Mouse (Mus musculus) midbrain, postnatal 0 days (tissue): ENCODE results near the gene Ccdc155. TPM values are rescaled to one million over a fixed set of nuclear protein-coding genes. Genes with fewer than 3 reads are reported as not detected.

Experiments
- ATAC-seq: fragments of 200-750 bp; cut with Nextera tagmentation; 2 replicates; pipeline ENCODE4 v1.8.0; 2017; ENCODE audit warnings: moderate number of reproducible peaks, mild to moderate bottlenecking, moderate TSS enrichment, moderate library complexity; ENCODE audit not compliant: low FRiP score
- DNase-seq: peaks from one replicate; pipeline ENCODE4 v3.0.0-alpha.2; 2015; ENCODE audit warnings: low spot score
- H3K27ac ChIP-seq: fragments of 300-500 bp; sonication (generic); 2 replicates; pipeline ENCODE4 v1.5.1; 2014; ENCODE audit warnings: low read depth, mild to moderate bottlenecking, low read length, mixed read lengths
- H3K27me3 ChIP-seq: fragments of 300-500 bp; sonication (generic); 2 replicates; pipeline ENCODE4 v1.6.1; 2014; ENCODE audit warnings: low read length, control low read depth, mixed read lengths; ENCODE audit not compliant: insufficient read depth
- H3K36me3 ChIP-seq: fragments of 300-500 bp; sonication (generic); 2 replicates; pipeline ENCODE4 v1.6.1; 2014; ENCODE audit warnings: low read length, control low read depth, mixed read lengths; ENCODE audit not compliant: insufficient read depth
- H3K4me1 ChIP-seq: fragments of 300-500 bp; sonication (generic); 2 replicates; pipeline ENCODE4 v1.6.1; 2014; ENCODE audit warnings: mild to moderate bottlenecking, control low read depth, antibody characterized with exemption, low read length, mixed read lengths; ENCODE audit not compliant: insufficient read depth
- H3K4me2 ChIP-seq: fragments of 300-500 bp; sonication (generic); 2 replicates; pipeline ENCODE4 v1.6.1; 2014; ENCODE audit warnings: low read depth, mild to moderate bottlenecking, low read length, mixed read lengths; ENCODE audit not compliant: poor library complexity, severe bottlenecking
- H3K4me3 ChIP-seq: fragments of 300-500 bp; sonication (generic); 2 replicates; pipeline ENCODE4 v1.5.1; 2014; ENCODE audit warnings: low read depth, mild to moderate bottlenecking, low read length, moderate library complexity
- H3K9ac ChIP-seq: fragments of 300-500 bp; sonication (generic); replicated peaks from 2 replicates; pipeline ENCODE4 v1.6.1; 2014; ENCODE audit warnings: mild to moderate bottlenecking, low read length, moderate library complexity, mixed read lengths; ENCODE audit not compliant: poor library complexity, severe bottlenecking
- H3K9me3 ChIP-seq: fragments of 300-500 bp; sonication (generic); 2 replicates; pipeline ENCODE4 v1.6.1; 2016; ENCODE audit warnings: low read length, control low read depth
- CTCF ChIP-seq: IDR thresholded peaks from 2 replicates; pipeline ENCODE4 v1.5.1; 2016; ENCODE audit warnings: antibody characterized with exemption, mild to moderate bottlenecking
- WGBS: fragments of 180-500 bp; shearing (Covaris S2); extraction: QIAGEN DNeasy Blood & Tissue Kit; methylation state at CpG from one replicate; pipeline ENCODE4 v1.1.7; 2014; 5-methylcytosine and 5-hydroxymethylcytosine counted together
- polyA plus RNA-seq: library from polyadenylated mRNA; unstranded; fragments of >200 nt; fragmentation: Nextera tagmentation; extraction: Ambion mirVana; gene quantifications from 2 replicates; pipeline ENCODE4 v1.2.1, GENCODE M21; 2015
- total RNA-seq: library from RNA; depleted of rRNA; stranded (reverse); fragments of >200 nt; gene quantifications from 2 replicates; pipeline ENCODE4 v1.2.3, GENCODE M21; 2014

Ccdc155 gene
- total and polyA plus RNA-seq, 2 experiments from 2014 or later, result 0.32 to 0.38 TPM

- H3K27me3 ChIP-seq, result peaks cover 58% of the 10 kb centered on the region
- H3K9me3 ChIP-seq, result no peaks in the 10 kb centered on the region
- no peak for ATAC-seq
- H3K4me1 ChIP-seq, result peaks cover 7% of the 10 kb centered on the region; the same call in 1 of the 2 replicates
- no peaks in the 10 kb centered on the region for H3K36me3 ChIP-seq
- no peak overlapping the region for H3K27ac ChIP-seq
- no peak for TF ChIP-seq CTCF
- DNase-seq, result no peak
- H3K4me3 ChIP-seq, result 0 out of 2 replicates have a peak overlapping the region, but pooled peaks have one; percentile 17
- H3K9ac ChIP-seq, result no peak overlapping the region
- peak overlapping the region; percentile 9; the same call in 1 of the 2 replicates for H3K4me2 ChIP-seq
- WGBS, result 4% methylated on average over 19 of the region's 19 CpGs
Measured at GRCm38 (mm10) chr7:45167761-45168445, 36.8 kb downstream of the Ccdc155 start.

GRCm38 (mm10) chr7:45166950-45167401, 37.7 kb downstream of the Ccdc155 start:
- H3K4me3 ChIP-seq, result no peak overlapping the region
- WGBS, result 14% methylated on average over 10 of the region's 10 CpGs
- no peak for TF ChIP-seq CTCF
- H3K4me2 ChIP-seq, result no peak overlapping the region
- H3K36me3 ChIP-seq, result no peaks in the 10 kb centered on the region
- H3K27ac ChIP-seq, result no peak overlapping the region
- H3K27me3 ChIP-seq, result peaks cover 58% of the 10 kb centered on the region
- no peak for ATAC-seq
- H3K9ac ChIP-seq, result no peak overlapping the region
- H3K9me3 ChIP-seq, result no peaks in the 10 kb centered on the region
- H3K4me1 ChIP-seq, result peaks cover 12% of the 10 kb centered on the region; the same call in 1 of the 2 replicates
- no peak for DNase-seq

- TF ChIP-seq CTCF, result no peak
- 44% methylated on average over 11 of the region's 11 CpGs for WGBS
- Histone ChIP-seq H3K4me2 (no peak overlapping the region), H3K27ac (no peak overlapping the region), H3K9ac (no peak overlapping the region), H3K9me3 (no peaks in the 10 kb centered on the region), H3K36me3 (no peaks in the 10 kb centered on the region), H3K27me3 (peaks cover 58% of the 10 kb centered on the region), H3K4me3 (no peak overlapping the region), H3K4me1 (peaks cover 12% of the 10 kb centered on the region; the same call in 1 of the 2 replicates)
- ATAC-seq (no peak), DNase-seq (no peak)
Measured at GRCm38 (mm10) chr7:45165701-45166100, 39.0 kb downstream of the Ccdc155 start.

GRCm38 (mm10) chr7:45164833-45165232, 39.9 kb downstream of the Ccdc155 start:
- no peak for DNase-seq
- H3K4me2 ChIP-seq, result no peak overlapping the region
- no peak overlapping the region for H3K4me3 ChIP-seq
- no peaks in the 10 kb centered on the region for H3K9me3 ChIP-seq
- H3K27me3 ChIP-seq, result peaks cover 58% of the 10 kb centered on the region
- peaks cover 12% of the 10 kb centered on the region; the same call in 1 of the 2 replicates for H3K4me1 ChIP-seq
- ATAC-seq, result no peak
- TF ChIP-seq CTCF, result no peak
- no peak overlapping the region for H3K27ac ChIP-seq
- WGBS, result 71% methylated on average over 5 of the region's 5 CpGs
- H3K9ac ChIP-seq, result no peak overlapping the region
- peaks cover 6% of the 10 kb centered on the region for H3K36me3 ChIP-seq

GRCm38 (mm10) chr7:45163735-45164490, 40.8 kb downstream of the Ccdc155 start, which contains the start of gene Slc17a7:
TSS of gene Slc17a7 (plus strand) at chr7:45163949.
- no peak for TF ChIP-seq CTCF
- DNase-seq, result no peak
- 2% methylated on average over 21 of the region's 41 CpGs for WGBS

More at GRCm38 (mm10) chr7:45163735-45164490, 40.8 kb downstream of the Ccdc155 start, which contains the start of gene Slc17a7:
- Histone ChIP-seq H3K27me3 (peaks cover 49% of the 10 kb centered on the region), H3K27ac (no peak within 1 kb of the TSS), H3K36me3 (peaks cover 13% of the 10 kb centered on the region), H3K4me1 (peaks cover 12% of the 10 kb centered on the region; the same call in 1 of the 2 replicates), H3K4me3 (peak within 1 kb of the TSS; percentile 33), H3K9ac (peak within 1 kb of the TSS; percentile 50), H3K9me3 (no peaks in the 10 kb centered on the region), H3K4me2 (peak within 1 kb of the TSS; percentile 60)
- no peak for ATAC-seq
